Comparison of ENCODE assay signal across 28 mouse cellular contexts in genomic region chr10:40932995-40933394, GRCm38 (mm10). TPM values are rescaled to one million over a fixed set of nuclear protein-coding genes. Genes with fewer than 3 reads are reported as not detected.
DNase-seq lines count a peak whose midpoint lies in the region; ATAC-seq and TF ChIP-seq lines count a peak whose summit lies in the region.
"Had no signal": no experiment of that assay in that cellular context is flagged by ENCODE, and none has a peak within 500 bp of the region (broad histone marks: within the 10 kb centered on the region; RNA-seq: fewer than 3 reads in every experiment).

No protein-coding gene starts in this region.

- peak; percentile 40 to 55 for DNase-seq in cerebellum, adult 18-20 months
- DNase-seq in cerebellum, adult 11 months = no peak
- peak; percentile 65 for DNase-seq in brain, adult 2 months (ENCODE audit: low read depth, low spot score)
- peak; percentile 40 to 68 for DNase-seq in cerebellum, adult 2 months
- peak; percentile 29 to 42 for DNase-seq in cerebellum, postnatal 10 days
- DNase-seq in midbrain, postnatal 0 days (ENCODE audit: low spot score) = no peak
- DNase-seq in frontal cortex, postnatal 10 days (ENCODE audit: low spot score in 2 of 2) = no peak
- DNase-seq: adrenal gland, adult 2 months; adrenal gland, postnatal 14 days; embryo, embryonic 11 days; gastrocnemius, postnatal 10 days; gastrocnemius, postnatal 36 days; heart, postnatal 10 days; heart, postnatal 36 days; kidney, adult 2 months had no signal

- H3K27me3 ChIP-seq in cerebellum, adult 2 months (ENCODE audit: control insufficient read depth, insufficient read depth, low read length) = no peaks in the 10 kb centered on the region
- no peaks in the 10 kb centered on the region for H3K27me3 ChIP-seq in midbrain, postnatal 0 days (ENCODE audit: insufficient read depth, low read length)
- H3K27me3 ChIP-seq in hindbrain, embryonic 12.5 days = no peaks in the 10 kb centered on the region
- H3K27me3 ChIP-seq: embryonic facial prominence, embryonic 13.5 days; forebrain, embryonic 12.5 days; forebrain, embryonic 15.5 days; heart, embryonic 12.5 days; heart, embryonic 15.5 days had no signal

- no peak for TF ChIP-seq POLR2A in cerebellum, adult 2 months (IDR thresholded peaks at IDR 0.05; ENCODE audit: borderline replicate concordance, insufficient read depth, low read length)

- no peak overlapping the region for H3K4me3 ChIP-seq in cerebellum, adult 2 months (replicated peaks; ENCODE audit: insufficient read depth, low read depth, low read length)
- no peak overlapping the region for H3K4me3 ChIP-seq in midbrain, postnatal 0 days (ENCODE audit: low read depth, low read length)
- no peak overlapping the region for H3K4me3 ChIP-seq in hindbrain, embryonic 12.5 days
- H3K4me3 ChIP-seq: embryonic facial prominence, embryonic 10.5 days; embryonic facial prominence, embryonic 13.5 days; erythroblast, embryonic 14.5 days; forebrain, embryonic 12.5 days; forebrain, embryonic 15.5 days; heart, embryonic 12.5 days; heart, embryonic 15.5 days; hindbrain, embryonic 10.5 days had no signal

- no peak overlapping the region for H3K9ac ChIP-seq in midbrain, postnatal 0 days (replicated peaks; ENCODE audit: low read length, poor library complexity, severe bottlenecking)
- no peak overlapping the region for H3K9ac ChIP-seq in hindbrain, embryonic 12.5 days
- H3K9ac ChIP-seq: embryonic facial prominence, embryonic 13.5 days; forebrain, embryonic 12.5 days; forebrain, embryonic 15.5 days; heart, embryonic 12.5 days; heart, embryonic 15.5 days; hindbrain, embryonic 14.5 days had no signal

- H3K4me2 ChIP-seq in midbrain, postnatal 0 days (ENCODE audit: low read depth, low read length, poor library complexity, severe bottlenecking) = no peak overlapping the region
- no peak overlapping the region for H3K4me2 ChIP-seq in hindbrain, embryonic 12.5 days (replicated peaks)
- H3K4me2 ChIP-seq: embryonic facial prominence, embryonic 13.5 days; forebrain, embryonic 12.5 days; forebrain, embryonic 15.5 days; heart, embryonic 12.5 days; heart, embryonic 15.5 days; hindbrain, embryonic 14.5 days had no signal

- 27% methylated on average over 8 of the region's 8 CpGs for WGBS in cerebellum, adult 2 months
- 92% methylated on average over 8 of the region's 8 CpGs for WGBS in midbrain, postnatal 0 days
- WGBS in hindbrain, embryonic 12.5 days = 96% methylated on average over 8 of the region's 8 CpGs

- ATAC-seq in midbrain, postnatal 0 days (ENCODE audit: low FRiP score) = no peak
- ATAC-seq in hindbrain, embryonic 12.5 days (ENCODE audit: low FRiP score) = no peak
- ATAC-seq: CD4-positive, CD25-positive, alpha-beta regulatory T cell, adult 4 months; forebrain, embryonic 15.5 days; intestine, postnatal 0 days had no signal

- peaks cover 9% of the 10 kb centered on the region for H3K4me1 ChIP-seq in cerebellum, adult 2 months (ENCODE audit: control insufficient read depth, insufficient read depth, low read length)
- H3K4me1 ChIP-seq in midbrain, postnatal 0 days (ENCODE audit: insufficient read depth, low read length) = no peaks in the 10 kb centered on the region
- H3K4me1 ChIP-seq in hindbrain, embryonic 12.5 days = no peaks in the 10 kb centered on the region
- H3K4me1 ChIP-seq: embryonic facial prominence, embryonic 10.5 days; embryonic facial prominence, embryonic 13.5 days; forebrain, embryonic 12.5 days; heart, embryonic 15.5 days; hindbrain, embryonic 10.5 days had no signal

- peaks cover 36% of the 10 kb centered on the region for H3K36me3 ChIP-seq in midbrain, postnatal 0 days (ENCODE audit: insufficient read depth, low read length)
- H3K36me3 ChIP-seq in hindbrain, embryonic 12.5 days = peaks cover 55% of the 10 kb centered on the region

- no peaks in the 10 kb centered on the region for H3K9me3 ChIP-seq in midbrain, postnatal 0 days (ENCODE audit: low read length)
- no peaks in the 10 kb centered on the region for H3K9me3 ChIP-seq in hindbrain, embryonic 12.5 days (replicated peaks)
- H3K9me3 ChIP-seq: embryonic facial prominence, embryonic 10.5 days; embryonic facial prominence, embryonic 13.5 days; forebrain, embryonic 12.5 days; forebrain, embryonic 15.5 days; heart, embryonic 12.5 days; heart, embryonic 15.5 days; hindbrain, embryonic 10.5 days had no signal

- TF ChIP-seq CTCF in cerebellum, adult 2 months (IDR thresholded peaks at IDR 0.05; ENCODE audit: borderline replicate concordance, insufficient read depth, low read depth, low read length) = no peak
- no peak for TF ChIP-seq CTCF in midbrain, postnatal 0 days (IDR thresholded peaks at IDR 0.05)

- no peak overlapping the region for H3K27ac ChIP-seq in cerebellum, adult 2 months (ENCODE audit: insufficient read depth, low read length)
- no peak overlapping the region for H3K27ac ChIP-seq in midbrain, postnatal 0 days (ENCODE audit: low read depth, low read length)
- H3K27ac ChIP-seq in hindbrain, embryonic 12.5 days = no peak overlapping the region
- H3K27ac ChIP-seq: embryonic facial prominence, embryonic 10.5 days; embryonic facial prominence, embryonic 13.5 days; forebrain, embryonic 12.5 days; forebrain, embryonic 15.5 days; heart, embryonic 15.5 days; hindbrain, embryonic 10.5 days; hindbrain, embryonic 14.5 days had no signal

RNA-seq across cellular contexts. Expression of gene Wasf1, which starts 49.7 kb away (rescaled TPM):
- polyA plus RNA-seq in cerebellum, adult 2 months (2012; rRNA removed) = 53.7 and 61.1 TPM in 2 replicates
- 28.4 and 30.4 TPM in 2 replicates for total RNA-seq in midbrain, postnatal 0 days (2014; rRNA removed)
- polyA plus RNA-seq in midbrain, postnatal 0 days (2015; fragmentation: Nextera tagmentation; extraction: Ambion mirVana) = 150 and 155 TPM in 2 replicates
- polyA plus RNA-seq in hindbrain, embryonic 12.5 days (2016; fragmentation: Nextera tagmentation; extraction: Ambion mirVana) = 70.5 and 77.3 TPM in 2 replicates
- total RNA-seq: granulocyte monocyte progenitor cell, adult 5-6 weeks had no signal

RNA-seq across cellular contexts. Expression of gene Cdc40, which starts 49.9 kb away (rescaled TPM):
- polyA plus RNA-seq in cerebellum, adult 2 months (2012; rRNA removed) = 20.6 and 24.1 TPM in 2 replicates
- 19.8 and 20.0 TPM in 2 replicates for total RNA-seq in midbrain, postnatal 0 days (2014; rRNA removed)
- polyA plus RNA-seq in midbrain, postnatal 0 days (2015; fragmentation: Nextera tagmentation; extraction: Ambion mirVana) = 12.7 and 13.7 TPM in 2 replicates
- 32.1 and 32.4 TPM in 2 replicates for polyA plus RNA-seq in hindbrain, embryonic 12.5 days (2016; fragmentation: Nextera tagmentation; extraction: Ambion mirVana)

Comparison
In these comparisons a context has a peak if more than half of its experiments do, and no peak if none do; other contexts are left out.
1. DNase-seq: peak in cerebellum, adult 18-20 months (2 of 2), brain, adult 2 months (single experiment), cerebellum, adult 2 months (2 of 2) and cerebellum, postnatal 10 days (2 of 2); none in cerebellum, adult 11 months (single experiment), midbrain, postnatal 0 days (single experiment) and frontal cortex, postnatal 10 days (0 of 2).